Mouse (Mus musculus) heart, adult 10 weeks (tissue): ENCODE measurements around the gene Grik2. TPM values are rescaled to one million over a fixed set of nuclear protein-coding genes. Genes with fewer than 3 reads are reported as not detected.

ENCODE experiments used
- polyA plus RNA-seq: library from polyadenylated mRNA; stranded (reverse); fragments of 350-450 nt; fragmentation: Illumina TruSeq; extraction: RNeasy Lipid Tissue Mini Kit (QIAGEN cat#74804); gene quantifications from one replicate; pipeline ENCODE4 v1.2.3, GENCODE M21; 2014; ENCODE audit warnings: low read depth, low replicate concordance

The Grik2 gene
- polyA plus RNA-seq: 0.18 TPM

DNA sequence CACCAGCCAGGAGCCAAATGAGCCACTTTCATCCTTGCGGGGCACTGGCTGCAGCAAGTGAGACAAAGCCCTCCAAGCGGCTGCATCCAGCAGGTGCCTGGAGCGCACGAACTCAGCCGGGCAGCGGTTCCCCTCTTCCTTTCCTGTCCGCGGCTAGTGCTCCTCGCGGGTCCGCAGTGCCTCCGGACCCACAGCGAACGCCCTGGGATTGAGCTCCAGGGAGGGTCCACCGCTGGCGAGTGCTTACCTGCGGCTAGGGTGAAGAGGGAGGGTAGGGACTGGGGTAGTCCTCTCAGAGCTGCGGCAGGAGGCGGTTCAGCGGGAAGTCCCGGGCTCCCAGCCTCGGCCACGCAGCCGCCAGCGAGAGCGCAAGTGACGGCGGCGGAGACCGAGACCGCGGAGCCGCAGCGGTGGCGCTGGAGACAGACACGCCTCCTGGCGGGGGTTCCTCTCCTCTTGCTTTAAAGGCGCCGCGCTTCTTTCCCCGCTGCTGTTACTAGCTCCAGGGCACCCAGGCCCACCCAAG, at the start of gene Grik2:
Gene Grik2 (minus strand): TSS at position 386 of the 526 bp plus-strand sequence.

